Mouse (Mus musculus): ENCODE measurements around the gene Surf4.

- no peak for TF ChIP-seq CTCF (IDR thresholded peaks at IDR 0.05; ENCODE audit: borderline replicate concordance, insufficient read depth, low read length)
- no peak for TF ChIP-seq POLR2A (IDR thresholded peaks at IDR 0.05; ENCODE audit: low read depth, low read length)
Observed at GRCm38 (mm10) chr2:26957488-26957859, 23.7 kb upstream of the Surf4 start.

All from embryonic fibroblast, embryonic 13.5 days (primary cell).